Mouse (Mus musculus) stomach, embryonic 15.5 days (tissue): ENCODE measurements around the gene Ovgp1. TPM values are rescaled to one million over a fixed set of nuclear protein-coding genes. Genes with fewer than 3 reads are reported as not detected.

Experiments
- ATAC-seq: fragments of 200-750 bp; cut with Nextera tagmentation; 2 replicates; pipeline ENCODE4 v1.8.0; 2017; ENCODE audit warnings: low read depth, moderate number of reproducible peaks, moderate TSS enrichment; ENCODE audit not compliant: insufficient read depth, low FRiP score
- H3K27ac ChIP-seq: fragments of 300-500 bp; sonication (generic); 2 replicates; pipeline ENCODE4 v1.5.1; 2015; ENCODE audit warnings: mild to moderate bottlenecking, inconsistent platforms
- H3K27me3 ChIP-seq: fragments of 300-500 bp; sonication (generic); replicated peaks from 2 replicates; pipeline ENCODE4 v1.6.1; 2015; ENCODE audit warnings: inconsistent platforms
- H3K36me3 ChIP-seq: fragments of 300-500 bp; sonication (generic); 2 replicates; pipeline ENCODE4 v1.6.1; 2015; ENCODE audit warnings: inconsistent platforms
- H3K4me1 ChIP-seq: fragments of 300-500 bp; sonication (generic); 2 replicates; pipeline ENCODE4 v1.6.1; 2015; ENCODE audit warnings: inconsistent platforms
- H3K4me2 ChIP-seq: fragments of 300-500 bp; sonication (generic); 2 replicates; pipeline ENCODE4 v1.6.1; 2015; ENCODE audit warnings: mild to moderate bottlenecking, inconsistent platforms
- H3K4me3 ChIP-seq: fragments of 300-500 bp; sonication (generic); replicated peaks from 2 replicates; pipeline ENCODE4 v1.5.1; 2015; ENCODE audit warnings: inconsistent platforms
- H3K9ac ChIP-seq: fragments of 300-500 bp; sonication (generic); 2 replicates; pipeline ENCODE4 v1.6.1; 2015; ENCODE audit warnings: inconsistent platforms
- H3K9me3 ChIP-seq: fragments of 300-500 bp; sonication (generic); 2 replicates; pipeline ENCODE4 v1.6.1; 2016; ENCODE audit warnings: inconsistent platforms
- WGBS: fragments of 180-500 bp; shearing (Covaris S2); methylation state at CpG from one replicate; pipeline ENCODE4 v1.1.7; 2015; 5-methylcytosine and 5-hydroxymethylcytosine counted together
- polyA plus RNA-seq: library from polyadenylated mRNA; unstranded; fragments of >200 nt; fragmentation: Nextera tagmentation; extraction: Ambion mirVana; gene quantifications from 2 replicates; pipeline ENCODE4 v1.2.1, GENCODE M21; 2015

Ovgp1 gene
- 0.86 and 1.2 TPM in 2 replicates for polyA plus RNA-seq

DNA sequence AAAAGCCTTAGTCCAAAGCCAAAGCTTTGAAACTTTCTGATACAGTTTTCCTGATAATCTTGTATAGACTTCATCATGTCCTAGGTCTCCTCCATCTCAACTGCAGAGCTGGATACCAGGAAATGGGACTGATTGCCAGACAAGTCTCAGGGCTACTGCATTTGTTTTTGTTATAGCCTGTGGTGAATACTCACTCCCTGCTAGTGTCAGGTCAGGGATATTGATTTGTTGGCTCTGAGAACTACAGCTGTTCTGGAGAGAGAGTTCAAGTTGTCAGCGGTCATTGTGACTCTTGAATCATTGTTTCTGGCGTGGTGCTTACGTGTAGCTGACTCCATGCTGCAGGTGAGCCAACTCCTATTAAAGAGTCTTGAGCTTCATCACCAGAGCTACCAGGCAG is at the start of gene Ovgp1:
TSS of gene Ovgp1 (plus strand) at position 301 of the 400 bp plus-strand sequence.
- no peak for ATAC-seq
- Histone ChIP-seq H3K9me3 (no peaks in the 10 kb centered on the region), H3K27ac (no peak within 1 kb of the TSS), H3K27me3 (no peaks in the 10 kb centered on the region), H3K36me3 (peaks cover 11% of the 10 kb centered on the region; the same call in 1 of the 2 replicates), H3K4me1 (no peaks in the 10 kb centered on the region), H3K9ac (no peak within 1 kb of the TSS), H3K4me2 (no peak within 1 kb of the TSS), H3K4me3 (no peak within 1 kb of the TSS)
- WGBS, result 64% methylated on average over 3 of the region's 3 CpGs

DNA sequence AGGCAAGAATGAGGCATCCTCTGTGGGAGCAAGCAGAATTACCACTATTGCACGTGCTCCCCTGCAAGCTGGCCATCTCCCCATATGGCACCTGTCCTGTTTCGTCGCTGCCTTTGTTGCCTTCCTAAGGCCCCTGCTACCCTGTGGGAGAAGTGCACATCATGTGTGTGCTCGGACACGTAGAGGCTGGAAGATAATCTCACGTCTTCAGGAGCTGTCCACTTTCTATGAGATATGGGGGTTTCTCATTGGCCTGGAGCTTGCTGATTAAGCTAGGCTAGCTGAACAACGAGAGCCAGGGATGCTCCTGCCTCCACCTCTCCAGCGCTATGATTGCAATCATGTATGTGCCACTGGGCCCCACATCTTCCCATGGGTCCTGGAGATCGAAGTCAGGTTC is 48.9 kb upstream of the Ovgp1 start:
- H3K9ac ChIP-seq, result no peak overlapping the region
- no peak overlapping the region for H3K27ac ChIP-seq
- H3K27me3 ChIP-seq, result no peaks in the 10 kb centered on the region
- no peaks in the 10 kb centered on the region for H3K9me3 ChIP-seq
- H3K36me3 ChIP-seq, result no peaks in the 10 kb centered on the region
- no peak overlapping the region for H3K4me2 ChIP-seq
- H3K4me1 ChIP-seq, result no peaks in the 10 kb centered on the region
- ATAC-seq, result no peak
- H3K4me3 ChIP-seq, result no peak overlapping the region
- 72% methylated on average over 9 of the region's 9 CpGs for WGBS

DNA sequence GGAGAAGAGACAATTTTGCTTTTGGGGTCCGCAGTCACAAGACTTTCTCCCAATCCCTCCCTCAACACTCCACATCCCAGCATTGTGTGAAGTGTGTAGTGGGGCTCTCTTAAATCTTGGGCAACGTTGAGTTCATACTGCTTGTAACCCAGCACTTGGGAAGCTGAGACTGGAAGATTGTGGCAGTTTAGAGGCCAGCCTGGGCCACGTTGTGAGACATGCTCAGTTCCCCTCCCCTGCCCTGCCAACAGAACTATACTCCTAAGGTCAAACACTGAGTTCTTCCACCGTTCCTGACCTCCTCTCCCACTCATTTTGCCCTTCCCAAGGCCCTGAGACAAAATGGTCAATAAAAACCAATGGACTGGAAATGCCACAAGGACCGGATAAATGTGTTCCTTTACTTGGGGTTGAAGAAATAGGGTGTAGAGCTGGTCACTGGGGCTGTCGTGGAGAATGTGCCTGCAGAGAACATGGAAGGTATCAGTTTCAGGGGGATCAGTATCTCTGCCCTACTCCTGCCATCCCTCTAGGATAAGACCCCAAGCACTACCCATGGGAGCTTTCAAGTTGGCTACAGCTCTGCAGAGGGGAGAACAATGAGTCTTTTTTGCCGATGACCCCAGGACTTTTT is 45.8 kb upstream of the Ovgp1 start:
- H3K4me3 ChIP-seq, result no peak overlapping the region
- H3K4me2 ChIP-seq, result no peak overlapping the region
- no peaks in the 10 kb centered on the region for H3K4me1 ChIP-seq
- H3K36me3 ChIP-seq, result no peaks in the 10 kb centered on the region
- H3K27me3 ChIP-seq, result no peaks in the 10 kb centered on the region
- H3K27ac ChIP-seq, result no peak overlapping the region
- WGBS, result 75% methylated on average over 7 of the region's 7 CpGs
- no peaks in the 10 kb centered on the region for H3K9me3 ChIP-seq
- H3K9ac ChIP-seq, result no peak overlapping the region
- ATAC-seq, result no peak

DNA sequence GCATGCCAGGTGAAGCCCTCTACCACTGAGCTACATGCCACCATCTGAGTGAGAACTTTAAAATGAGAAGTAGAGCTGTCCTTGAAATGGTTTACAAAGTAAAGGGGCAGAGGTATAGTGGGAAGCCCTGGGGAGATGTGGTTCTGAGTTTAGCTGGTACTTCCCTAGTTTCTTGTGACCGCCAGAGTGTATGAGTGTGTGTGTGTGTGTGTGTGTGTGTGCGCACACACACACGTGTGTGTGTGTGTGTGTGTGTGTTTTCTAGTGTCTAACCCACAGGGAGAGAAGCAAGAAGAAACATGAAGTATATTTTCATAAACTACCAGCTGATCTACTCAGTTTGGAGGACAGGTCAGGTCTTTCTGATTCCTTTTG is 45.3 kb upstream of the Ovgp1 start:
- Histone ChIP-seq H3K27ac (no peak overlapping the region), H3K4me3 (no peak overlapping the region), H3K4me1 (no peaks in the 10 kb centered on the region), H3K9ac (no peak overlapping the region), H3K9me3 (no peaks in the 10 kb centered on the region), H3K4me2 (no peak overlapping the region), H3K27me3 (no peaks in the 10 kb centered on the region), H3K36me3 (no peaks in the 10 kb centered on the region)
- no peak for ATAC-seq
- WGBS, result 78% methylated on average over 3 of the region's 3 CpGs

DNA sequence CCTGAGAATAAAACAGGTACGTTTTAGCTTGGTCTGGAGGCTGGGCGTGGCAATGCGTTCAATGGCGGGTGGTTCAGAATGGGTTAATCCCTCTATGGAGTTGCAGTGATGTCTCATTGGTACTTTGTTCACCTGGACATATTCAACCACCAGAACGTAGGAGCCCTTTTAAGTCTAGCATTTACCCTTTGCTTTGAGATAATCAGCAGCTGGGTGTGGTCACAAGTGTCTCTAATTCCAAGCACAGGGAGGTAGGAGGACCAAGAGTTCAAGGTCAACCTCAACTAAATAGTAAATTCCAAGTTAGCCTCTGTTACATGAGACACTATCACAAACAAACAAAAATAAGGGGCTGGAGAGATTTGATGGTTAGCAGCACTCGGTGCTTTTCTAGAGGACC is 44.7 kb upstream of the Ovgp1 start:
- Histone ChIP-seq H3K27ac (no peak overlapping the region), H3K9ac (no peak overlapping the region), H3K4me3 (no peak overlapping the region), H3K4me1 (no peaks in the 10 kb centered on the region), H3K36me3 (no peaks in the 10 kb centered on the region), H3K9me3 (no peaks in the 10 kb centered on the region), H3K27me3 (no peaks in the 10 kb centered on the region), H3K4me2 (no peak overlapping the region)
- ATAC-seq, result no peak
- WGBS, result 77% methylated on average over 6 of the region's 6 CpGs

DNA sequence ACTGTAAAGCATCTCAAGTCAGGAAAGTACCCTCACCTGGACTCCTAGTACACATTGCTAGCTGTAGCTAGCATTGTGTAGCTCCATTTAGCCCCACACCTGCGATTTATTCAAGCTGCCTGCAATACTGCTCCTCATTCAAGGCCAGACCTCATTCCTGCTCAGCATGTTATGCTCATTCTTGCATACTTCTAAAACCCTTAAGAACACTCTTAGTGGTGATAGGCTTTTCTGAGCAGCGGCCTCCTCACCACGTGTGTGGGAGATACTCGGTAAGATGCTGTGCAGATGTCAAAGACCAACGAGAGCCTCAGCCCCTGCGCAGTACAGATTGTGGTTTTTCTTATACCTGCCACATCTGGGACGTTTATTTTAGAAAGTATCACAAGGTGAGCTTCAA is 43.7 kb upstream of the Ovgp1 start:
- WGBS, result 79% methylated on average over 7 of the region's 7 CpGs
- no peaks in the 10 kb centered on the region for H3K4me1 ChIP-seq
- ATAC-seq, result no peak

DNA sequence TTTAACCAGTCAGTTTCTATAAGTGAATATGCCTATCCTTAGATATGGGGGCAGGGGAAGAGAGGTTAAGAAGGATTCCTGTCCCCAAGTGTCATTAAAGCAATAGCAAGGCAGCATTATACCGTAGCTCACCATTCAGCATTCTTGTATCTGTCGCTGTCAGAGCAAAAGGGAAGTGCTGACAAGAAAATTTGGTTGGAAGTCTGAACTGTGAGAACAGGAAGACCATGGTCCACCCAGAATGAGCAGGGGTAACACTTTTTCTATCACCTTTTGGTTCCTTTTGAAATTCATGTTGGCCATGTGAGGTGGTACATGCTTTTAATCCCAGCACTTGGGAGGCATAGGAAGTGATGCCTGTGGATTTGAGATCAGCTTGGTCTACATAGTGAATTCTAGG is 42.4 kb upstream of the Ovgp1 start:
- WGBS, result 72% methylated on average over 2 of the region's 2 CpGs
- Histone ChIP-seq H3K36me3 (no peaks in the 10 kb centered on the region), H3K9ac (no peak overlapping the region), H3K4me1 (no peaks in the 10 kb centered on the region), H3K27me3 (no peaks in the 10 kb centered on the region), H3K27ac (no peak overlapping the region), H3K4me2 (no peak overlapping the region), H3K9me3 (no peaks in the 10 kb centered on the region), H3K4me3 (no peak overlapping the region)
- no peak for ATAC-seq

More for the DNA sequence above, 43.7 kb upstream of the Ovgp1 start:
- Histone ChIP-seq H3K9me3 (no peaks in the 10 kb centered on the region), H3K4me3 (no peak overlapping the region), H3K4me2 (no peak overlapping the region), H3K9ac (no peak overlapping the region), H3K27ac (no peak overlapping the region), H3K27me3 (no peaks in the 10 kb centered on the region), H3K36me3 (no peaks in the 10 kb centered on the region)

DNA sequence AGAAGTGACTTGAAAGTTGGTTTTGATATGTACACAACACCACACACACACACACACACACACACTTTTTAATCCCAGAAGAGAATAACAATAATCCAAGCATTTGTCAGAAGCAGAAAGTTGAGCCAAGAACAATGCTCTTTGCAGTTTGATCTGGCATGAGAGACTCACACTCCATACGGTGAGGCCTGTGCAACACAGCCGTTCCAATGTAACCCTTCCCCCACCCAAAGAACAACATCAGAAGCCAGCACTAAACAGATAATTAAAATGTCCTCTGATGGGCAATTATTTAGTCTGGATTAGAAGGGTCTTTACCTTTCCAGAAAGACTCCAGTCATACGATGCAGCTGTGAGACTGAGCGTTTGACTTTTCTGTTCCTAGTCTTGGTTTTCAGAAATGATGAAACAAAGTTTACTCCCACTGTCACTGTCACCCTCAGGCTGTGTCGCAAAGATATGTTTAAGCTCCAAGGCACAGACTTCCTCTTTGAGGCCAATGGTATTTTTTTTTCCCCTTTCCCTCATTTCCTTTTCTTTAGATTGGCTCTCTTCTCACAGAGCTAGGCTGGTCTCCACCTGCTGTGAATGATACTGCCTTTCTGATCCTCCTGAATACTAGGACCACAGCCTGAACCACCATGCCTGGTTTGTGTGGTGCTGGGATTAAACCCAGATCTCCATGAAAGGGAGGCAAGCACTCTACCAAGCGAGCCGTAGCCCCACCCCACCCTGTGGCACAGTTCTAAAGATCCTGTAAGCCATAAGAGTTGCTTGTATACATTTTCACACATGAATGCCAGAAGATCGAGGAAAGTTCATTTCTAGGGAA is 41.1 kb upstream of the Ovgp1 start, which contains the start of gene I830077J02Rik:
TSS of gene I830077J02Rik (minus strand) at position 425 of the 832 bp plus-strand sequence.
- no peaks in the 10 kb centered on the region for H3K36me3 ChIP-seq
- no peaks in the 10 kb centered on the region for H3K9me3 ChIP-seq
- whole genome bisulfite sequencing, result 78% methylated on average over 8 of the region's 8 CpGs
- no peak within 1 kb of the TSS for H3K9ac ChIP-seq
- no peaks in the 10 kb centered on the region for H3K27me3 ChIP-seq
- H3K4me1 ChIP-seq, result no peaks in the 10 kb centered on the region
- H3K4me2 ChIP-seq, result no peak within 1 kb of the TSS
- H3K4me3 ChIP-seq, result no peak within 1 kb of the TSS
- no peak within 1 kb of the TSS for H3K27ac ChIP-seq
- no peak for ATAC-seq

DNA sequence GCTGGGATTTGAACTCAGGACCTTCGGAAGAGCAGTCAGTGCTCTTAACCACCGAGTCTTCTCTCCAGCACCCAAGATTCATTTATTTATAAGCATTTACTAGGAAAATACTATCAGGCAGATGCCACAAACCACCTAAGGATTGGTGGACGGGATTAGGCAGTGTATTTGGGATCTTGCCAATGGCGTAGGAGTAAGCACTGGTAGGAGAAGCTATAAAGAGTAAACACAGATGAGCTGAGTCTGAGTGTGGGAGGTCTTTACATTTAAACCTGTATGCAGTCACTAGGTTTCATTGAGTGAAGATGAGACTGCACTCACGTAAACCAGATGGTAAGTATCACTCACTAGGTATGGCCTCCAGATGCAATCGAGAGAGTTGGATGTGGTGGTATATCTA is 39.6 kb upstream of the Ovgp1 start:
- Histone ChIP-seq H3K27me3 (no peaks in the 10 kb centered on the region), H3K36me3 (0 out of 2 replicates have a peak, but pooled peaks cover 4% of the 10 kb centered on the region), H3K4me1 (no peaks in the 10 kb centered on the region), H3K27ac (no peak overlapping the region), H3K4me3 (no peak overlapping the region), H3K9me3 (no peaks in the 10 kb centered on the region), H3K9ac (no peak overlapping the region), H3K4me2 (no peak overlapping the region)
- no peak for ATAC-seq
- 91% methylated on average over 6 of the region's 6 CpGs for WGBS

DNA sequence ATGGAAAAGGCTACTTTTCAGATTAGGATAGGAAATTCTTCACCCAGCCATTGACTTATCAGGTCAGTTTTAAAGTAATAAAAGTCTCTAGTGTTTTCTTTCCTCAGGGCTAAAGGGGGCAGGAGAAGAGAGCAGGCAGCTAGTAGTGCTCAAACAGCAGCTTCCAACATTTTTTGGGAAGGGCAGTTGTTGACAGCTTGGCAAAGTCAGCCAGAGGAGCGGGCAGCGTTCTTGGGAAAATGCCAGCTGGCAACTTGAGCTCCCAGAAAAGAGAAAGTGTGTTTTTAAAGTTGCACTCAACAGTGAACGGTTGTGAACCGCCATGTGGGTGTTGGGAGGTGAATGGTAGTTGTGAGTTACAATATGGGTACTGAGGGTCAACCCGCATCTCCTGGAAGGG is 38.5 kb upstream of the Ovgp1 start:
- ATAC-seq, result no peak
- Histone ChIP-seq H3K9ac (no peak overlapping the region), H3K36me3 (0 out of 2 replicates have a peak, but pooled peaks cover 4% of the 10 kb centered on the region), H3K4me3 (no peak overlapping the region), H3K27me3 (no peaks in the 10 kb centered on the region), H3K4me2 (no peak overlapping the region), H3K27ac (no peak overlapping the region), H3K4me1 (no peaks in the 10 kb centered on the region), H3K9me3 (no peaks in the 10 kb centered on the region)
- 75% methylated on average over 5 of the region's 5 CpGs for WGBS

DNA sequence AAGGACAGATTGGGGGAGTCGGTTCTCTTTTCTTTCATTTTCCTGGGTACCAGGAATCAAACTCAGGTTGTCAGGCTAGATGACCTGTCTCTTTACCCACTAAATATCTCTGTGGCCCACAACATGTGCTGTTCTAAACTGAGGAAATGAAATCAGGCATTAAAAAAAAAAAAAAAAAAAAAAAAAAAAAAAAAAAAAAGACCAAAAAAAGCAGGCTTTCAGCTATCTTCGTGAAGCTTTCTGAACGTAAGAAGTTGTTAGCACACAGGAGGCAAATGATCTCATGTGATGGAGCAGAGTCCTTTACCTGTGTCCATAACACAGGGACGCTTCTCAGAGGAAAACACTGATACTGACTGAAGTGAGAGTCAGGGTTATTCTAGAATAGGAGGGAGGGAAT is 37.4 kb upstream of the Ovgp1 start:
- Histone ChIP-seq H3K27ac (no peak overlapping the region), H3K9ac (no peak overlapping the region), H3K36me3 (peaks cover 8% of the 10 kb centered on the region; the same call in 1 of the 2 replicates), H3K4me3 (no peak overlapping the region), H3K4me2 (no peak overlapping the region), H3K4me1 (no peaks in the 10 kb centered on the region), H3K9me3 (no peaks in the 10 kb centered on the region), H3K27me3 (no peaks in the 10 kb centered on the region)
- 79% methylated on average over 4 of the region's 4 CpGs for WGBS
- no peak for ATAC-seq

DNA sequence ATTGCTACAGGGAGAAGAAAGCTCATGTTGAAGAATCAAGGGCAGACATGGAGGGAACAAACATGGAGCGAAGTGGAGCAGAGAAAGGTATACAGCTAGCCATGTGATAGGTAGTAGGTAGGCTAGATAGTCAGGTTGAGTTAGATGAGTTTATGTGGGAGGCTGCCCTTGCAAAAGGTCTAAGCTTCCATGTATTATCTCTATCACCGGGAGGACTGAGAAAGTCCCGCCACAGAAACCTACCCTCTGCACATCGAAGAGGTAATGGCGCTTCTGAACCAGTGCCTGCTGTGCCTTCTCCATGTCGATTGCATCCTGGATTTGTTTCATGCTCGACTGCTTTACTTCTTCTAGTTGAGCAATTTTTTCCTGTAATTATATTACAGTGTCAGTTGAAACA is 22.2 kb upstream of the Ovgp1 start:
- no peak for ATAC-seq
- peaks cover 35% of the 10 kb centered on the region for H3K36me3 ChIP-seq
- no peak overlapping the region for H3K4me2 ChIP-seq
- 91% methylated on average over 7 of the region's 7 CpGs for WGBS
- no peaks in the 10 kb centered on the region for H3K27me3 ChIP-seq
- H3K9me3 ChIP-seq, result no peaks in the 10 kb centered on the region
- no peak overlapping the region for H3K27ac ChIP-seq
- H3K4me3 ChIP-seq, result no peak overlapping the region
- H3K9ac ChIP-seq, result no peak overlapping the region
- H3K4me1 ChIP-seq, result no peaks in the 10 kb centered on the region
